Mouse (Mus musculus): ENCODE results near the gene Cdca7l.
"Not testable (repeated sequence)": the region's sequence is repeated elsewhere in the genome, so short reads cannot be mapped to it uniquely, and the experiment has no call there.

Gene Cdca7l

GRCm38 (mm10) chr12:117872265-117872664 lies 68.2 kb downstream of the Cdca7l start:
- DNase-seq, result no peak

GRCm38 (mm10) chr12:117878341-117878740 lies 74.3 kb downstream of the Cdca7l start:
- no peak for DNase-seq

GRCm38 (mm10) chr12:117884627-117885026 lies 80.5 kb downstream of the Cdca7l start:
- no peak for DNase-seq

DNA sequence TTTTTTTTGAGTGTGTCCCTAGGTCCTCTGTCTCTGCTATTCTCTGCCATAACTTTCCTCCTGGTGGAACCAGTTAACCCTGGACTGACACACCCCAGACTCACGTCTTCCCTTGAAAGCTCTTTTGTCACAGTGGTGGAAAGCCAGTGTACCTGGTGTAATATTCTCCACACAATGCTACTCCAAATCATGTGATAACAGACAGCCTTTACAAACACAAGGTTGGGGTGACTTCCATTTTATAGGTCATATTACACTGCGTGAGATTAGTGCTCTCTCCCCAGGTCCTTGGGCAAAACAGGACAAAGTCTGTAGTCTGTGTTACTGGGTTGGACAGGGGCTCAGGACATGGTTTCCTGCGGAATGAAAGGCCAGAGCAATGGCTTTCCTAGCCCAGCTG lies 83.3 kb downstream of the Cdca7l start:
- DNase-seq, result no peak

DNA sequence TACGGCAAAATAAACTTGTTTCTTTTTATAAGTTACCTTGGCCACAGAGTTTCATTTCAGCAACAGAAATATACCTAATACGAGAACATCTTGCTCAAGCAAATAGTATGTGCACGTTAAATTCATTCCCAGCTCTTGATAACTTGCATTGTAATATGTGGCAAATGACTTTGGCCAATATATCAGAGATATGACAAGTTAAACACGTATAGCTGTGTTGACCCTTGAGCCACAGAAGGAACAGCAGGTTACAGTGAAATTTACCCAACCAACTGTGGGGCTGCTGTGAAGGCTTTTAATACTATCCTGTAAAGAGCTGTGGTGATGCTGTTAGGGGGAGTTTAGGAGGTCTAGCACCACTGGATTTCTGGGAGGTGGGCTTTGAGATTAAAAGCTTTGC lies 96.7 kb downstream of the Cdca7l start:
- DNase-seq, result not testable (repeated sequence)

DNA sequence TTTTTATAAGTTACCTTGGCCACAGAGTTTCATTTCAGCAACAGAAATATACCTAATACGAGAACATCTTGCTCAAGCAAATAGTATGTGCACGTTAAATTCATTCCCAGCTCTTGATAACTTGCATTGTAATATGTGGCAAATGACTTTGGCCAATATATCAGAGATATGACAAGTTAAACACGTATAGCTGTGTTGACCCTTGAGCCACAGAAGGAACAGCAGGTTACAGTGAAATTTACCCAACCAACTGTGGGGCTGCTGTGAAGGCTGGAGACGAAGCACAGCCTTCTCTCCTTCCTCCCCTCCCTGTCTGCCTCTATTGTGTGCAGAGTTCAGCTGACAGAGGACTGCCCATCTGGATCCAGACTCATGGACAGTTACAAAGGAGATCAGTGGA lies 97.3 kb downstream of the Cdca7l start:
- DNase-seq, result not testable (repeated sequence)

GRCm38 (mm10) chr12:117903671-117904070 lies 99.6 kb downstream of the Cdca7l start:
- DNase-seq, result no peak

GRCm38 (mm10) chr12:117905232-117905840 lies 101.2 kb downstream of the Cdca7l start:
- not testable (repeated sequence) for DNase-seq

- DNase-seq, result no peak
Measured at GRCm38 (mm10) chr12:117911396-117911795, 107.3 kb downstream of the Cdca7l start.

DNA sequence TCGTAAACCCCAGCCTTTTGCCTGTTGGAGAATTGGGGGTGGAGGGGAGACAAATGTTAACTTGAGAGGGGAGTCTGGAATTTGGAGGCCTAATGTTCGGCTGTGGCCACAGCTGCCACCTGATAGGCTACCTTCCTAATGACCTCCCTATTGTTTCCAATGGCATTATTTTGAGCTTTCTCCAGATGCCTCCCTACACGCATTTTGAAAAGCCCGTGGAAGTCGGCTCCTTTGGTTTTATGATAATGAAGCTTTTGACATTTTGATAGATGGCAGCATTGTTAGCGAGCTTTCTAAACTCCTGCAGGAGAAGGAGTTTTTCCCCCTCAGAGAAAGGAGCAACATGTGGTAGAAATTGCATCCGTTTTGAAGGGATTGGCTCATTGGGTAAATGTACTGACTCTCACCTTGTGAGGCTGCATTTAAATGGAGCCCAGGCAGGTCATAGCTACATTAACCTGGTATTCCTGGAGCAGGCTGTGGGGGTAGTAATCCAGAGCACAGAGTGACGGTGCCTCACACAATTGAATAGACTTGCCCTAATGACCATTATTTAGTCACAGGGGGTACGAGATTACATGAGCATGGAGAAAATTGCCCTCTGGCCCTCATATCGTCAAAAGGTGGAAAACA lies 110.6 kb downstream of the Cdca7l start:
- DNase-seq, result no peak

- DNase-seq, result no peak
Measured at GRCm38 (mm10) chr12:117915826-117916588, 111.9 kb downstream of the Cdca7l start.

All from cerebellum, adult 9-10 months (tissue).